Mouse (Mus musculus): ENCODE results near the gene Cbx3.

The Cbx3 gene

GRCm38 (mm10) chr6:51470311-51471178 is at the start of gene Cbx3:
Cbx3 (plus strand) TSS chr6:51470360.
- DNase-seq, result peak; percentile 64

DNA sequence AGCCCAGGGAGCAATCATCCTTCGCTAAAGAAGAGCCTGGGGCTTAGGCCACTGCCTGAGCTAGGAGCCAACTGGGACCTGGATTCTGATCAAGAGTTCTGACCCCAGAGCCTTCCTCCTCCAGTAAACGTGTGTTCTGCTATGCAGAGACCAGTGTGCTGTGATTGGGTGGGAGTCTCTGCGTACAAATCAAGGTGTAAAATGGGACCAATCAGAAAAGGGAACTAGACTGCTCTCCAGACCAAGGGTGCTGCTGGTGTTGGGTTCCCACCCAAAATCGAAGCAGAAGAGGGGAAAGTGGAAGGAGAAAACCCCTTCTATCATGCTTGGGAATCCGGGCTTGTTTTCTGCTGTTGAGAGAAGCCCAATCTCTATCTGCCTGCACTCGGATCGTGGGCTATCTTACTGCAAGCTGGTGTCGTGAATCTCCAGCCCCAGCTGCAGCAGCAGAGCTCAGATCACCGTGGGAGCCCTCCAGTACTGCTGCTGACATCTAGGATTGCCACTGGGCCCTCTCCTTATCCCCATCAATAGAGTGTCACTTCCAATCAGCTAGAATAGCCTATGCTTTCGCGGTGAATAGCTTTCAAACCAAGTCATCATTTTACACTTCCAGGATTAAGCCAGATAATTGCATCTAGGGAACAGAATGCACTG is 46.6 kb upstream of the Cbx3 start:
- no peak for DNase-seq

DNA sequence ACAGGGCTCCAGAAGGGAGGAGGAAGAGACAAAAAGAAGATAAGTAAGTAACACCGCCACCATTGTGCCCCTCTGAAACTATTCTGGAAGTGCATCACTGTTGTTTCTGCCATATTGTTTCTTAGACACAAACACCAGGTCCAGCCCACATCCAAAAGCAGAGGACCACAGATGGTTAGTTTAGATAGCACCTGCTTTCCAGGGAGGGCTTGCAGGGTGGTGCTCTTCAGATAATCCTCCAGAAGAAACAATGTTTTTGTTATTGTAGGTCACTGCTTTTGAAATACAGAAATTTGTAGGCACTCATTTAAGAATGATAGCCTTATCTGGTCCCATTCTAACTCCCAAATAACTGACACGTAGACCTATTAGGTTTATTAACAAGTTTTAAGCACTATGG is 45.6 kb upstream of the Cbx3 start:
- DNase-seq, result no peak

DNA sequence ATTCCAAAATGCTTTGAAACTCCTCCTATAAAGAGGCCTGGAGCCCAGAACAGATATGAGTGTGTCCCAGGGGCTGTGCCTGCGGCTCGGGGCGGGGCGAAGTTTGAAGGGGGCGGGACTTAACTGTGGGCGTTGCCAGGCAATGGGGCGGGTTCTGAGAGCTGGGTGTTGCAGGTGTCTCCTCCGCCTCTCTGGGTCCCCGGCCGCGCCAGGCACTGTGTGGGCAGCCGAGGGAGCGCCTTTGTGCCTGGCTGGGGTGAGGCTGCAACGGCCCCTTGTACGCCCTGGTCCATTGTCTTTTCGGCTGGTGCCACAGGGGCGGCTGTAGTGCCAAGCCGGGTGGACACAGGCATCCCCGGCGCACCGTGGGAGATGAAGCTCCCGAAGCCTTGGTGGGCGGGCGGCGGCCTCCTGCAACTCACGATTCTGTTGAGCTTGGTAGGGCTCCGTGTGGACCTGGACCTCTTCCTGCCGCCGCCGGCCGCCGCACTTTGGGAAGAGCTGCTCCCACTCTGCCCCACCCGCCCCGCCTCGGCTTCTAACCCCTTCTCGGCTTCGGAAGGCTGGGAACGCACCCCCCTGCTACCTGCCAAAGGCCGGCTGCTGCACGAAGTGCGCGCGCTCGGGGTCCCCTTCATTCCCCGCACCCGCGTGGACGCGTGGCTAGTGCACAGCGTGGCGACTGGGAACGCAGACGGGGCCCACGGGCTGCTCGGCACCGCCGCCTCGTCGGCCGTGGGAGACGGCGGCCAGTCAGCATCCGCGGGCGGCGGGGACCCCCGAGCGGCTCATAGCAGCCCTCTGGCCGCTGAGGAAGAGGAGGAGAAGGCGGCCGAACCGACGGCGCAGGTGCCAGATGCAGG is 37.4 kb upstream of the Cbx3 start, which contains the start of gene Nfe2l3:
TSS of gene Nfe2l3 (plus strand) at position 136 of the 863 bp plus-strand sequence.
- peak; percentile 28 for DNase-seq

GRCm38 (mm10) chr6:51434270-51434669 is 35.9 kb upstream of the Cbx3 start:
- DNase-seq, result no peak

GRCm38 (mm10) chr6:51437665-51438064 is 32.5 kb upstream of the Cbx3 start:
- DNase-seq, result no peak

GRCm38 (mm10) chr6:51438826-51439330 is 31.3 kb upstream of the Cbx3 start:
- DNase-seq, result no peak

GRCm38 (mm10) chr6:51442191-51442835 is 27.8 kb upstream of the Cbx3 start:
- DNase-seq, result no peak

DNA sequence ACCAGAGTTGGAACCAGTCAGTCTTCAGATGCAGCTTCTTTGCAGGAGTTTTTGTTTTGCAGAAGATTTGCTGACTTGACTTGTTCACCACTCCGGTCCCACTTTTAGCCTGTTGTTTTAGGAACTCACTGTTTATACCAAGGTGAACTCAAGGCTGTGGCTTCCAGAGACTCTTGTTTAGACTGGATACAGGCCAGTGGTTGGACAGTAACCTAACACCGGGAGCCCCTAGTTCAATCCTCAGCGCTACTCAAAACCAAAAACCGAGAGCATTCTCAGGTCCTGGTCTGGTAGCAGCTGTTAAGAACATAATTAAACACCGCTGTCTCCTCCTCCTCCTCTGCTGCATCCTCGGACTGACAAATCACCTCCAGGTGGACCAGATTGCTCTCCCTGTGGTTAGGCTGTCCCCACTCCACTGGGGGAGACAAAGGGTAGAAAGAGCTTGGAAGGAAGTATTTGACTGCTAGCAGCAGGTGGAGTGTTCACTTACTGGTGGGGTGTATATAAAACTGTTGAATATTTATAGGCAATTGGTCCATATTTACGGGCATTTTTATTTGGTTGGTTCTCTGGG is 17.1 kb upstream of the Cbx3 start:
- no peak for DNase-seq

DNA sequence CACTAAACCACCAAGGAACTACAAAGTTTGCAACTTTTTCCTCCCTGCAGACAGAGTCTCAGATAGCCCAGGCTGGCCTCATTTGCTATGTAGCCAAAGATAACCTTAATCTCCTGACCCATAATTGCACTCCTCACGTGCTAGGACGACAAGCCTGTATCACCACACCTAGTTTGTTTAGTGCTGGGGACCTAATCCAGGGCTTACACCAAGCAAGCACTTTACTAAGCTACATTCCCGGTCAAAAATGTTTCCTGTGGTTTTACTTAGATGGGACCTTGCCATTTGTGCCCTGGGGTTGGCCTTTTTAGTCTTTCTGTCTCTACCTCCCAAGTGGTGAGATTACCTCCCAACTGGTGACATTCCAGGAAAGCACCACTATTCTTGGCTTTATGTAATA is 15.2 kb upstream of the Cbx3 start:
- no peak for DNase-seq

GRCm38 (mm10) chr6:51456198-51456597 is 14.0 kb upstream of the Cbx3 start:
- no peak for DNase-seq

GRCm38 (mm10) chr6:51457283-51457682 is 12.9 kb upstream of the Cbx3 start:
- no peak for DNase-seq

- no peak for DNase-seq
Observed at GRCm38 (mm10) chr6:51457770-51458387, 12.3 kb upstream of the Cbx3 start.

DNA sequence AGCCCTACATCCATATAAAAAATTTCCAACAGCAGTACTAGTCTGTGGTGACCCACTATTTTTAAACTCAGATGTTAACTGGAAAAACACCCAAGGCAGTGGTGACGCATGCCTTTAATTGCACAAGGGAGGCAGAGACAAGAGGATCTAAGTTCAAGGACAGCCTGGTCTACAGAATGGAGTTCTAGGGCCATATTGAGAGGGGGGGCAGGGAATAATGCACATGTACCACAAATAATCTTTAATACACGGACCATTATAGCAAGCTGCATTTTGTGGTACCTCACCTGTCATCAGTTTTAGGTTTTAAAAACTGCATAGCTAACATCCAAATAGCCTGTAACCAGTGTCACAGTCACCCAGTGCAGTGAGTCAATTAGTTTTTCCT is 11.2 kb upstream of the Cbx3 start:
- no peak for DNase-seq

- no peak for DNase-seq
Observed at GRCm38 (mm10) chr6:51459313-51460020, 10.7 kb upstream of the Cbx3 start.

- no peak for DNase-seq
Observed at GRCm38 (mm10) chr6:51460021-51460360, 10.2 kb upstream of the Cbx3 start.

DNA sequence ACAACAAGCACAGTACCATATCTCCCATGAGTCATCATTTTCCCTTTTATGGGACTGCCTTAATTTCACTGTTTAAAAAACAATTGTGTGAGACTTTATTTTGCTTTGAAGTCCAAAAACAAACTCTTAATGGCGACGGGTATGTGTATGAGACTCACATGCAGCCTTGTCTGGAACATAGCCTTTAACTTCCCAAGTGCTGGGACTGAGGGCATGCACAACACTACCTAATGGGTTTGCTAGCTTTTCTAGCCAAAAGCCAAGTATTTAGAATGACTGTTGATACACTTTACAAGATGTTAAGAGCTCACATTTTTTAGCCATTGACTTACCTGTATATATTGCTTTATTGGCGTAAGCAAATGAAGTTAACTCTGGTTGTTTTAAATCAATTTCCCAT is 9.8 kb upstream of the Cbx3 start:
- no peak for DNase-seq

DNA sequence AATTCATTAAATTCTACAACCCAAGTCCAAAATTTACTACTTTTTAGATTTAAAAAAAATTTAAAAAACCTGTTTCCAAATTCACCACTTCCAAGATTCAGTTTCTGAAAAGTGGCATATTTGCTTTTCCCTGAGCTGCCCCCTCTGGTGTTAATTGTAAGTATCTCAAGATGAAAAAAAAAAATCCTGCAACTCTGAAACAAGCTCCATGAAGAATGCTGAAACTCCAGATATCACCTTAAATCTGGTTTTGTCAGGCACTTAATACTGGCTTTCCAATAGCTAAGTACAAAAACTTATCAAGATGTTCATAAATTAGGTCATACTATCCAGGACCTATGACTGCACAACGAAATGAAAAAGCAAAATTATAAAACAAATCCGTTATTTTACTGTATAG is 2.5 kb upstream of the Cbx3 start:
- no peak for DNase-seq

DNA sequence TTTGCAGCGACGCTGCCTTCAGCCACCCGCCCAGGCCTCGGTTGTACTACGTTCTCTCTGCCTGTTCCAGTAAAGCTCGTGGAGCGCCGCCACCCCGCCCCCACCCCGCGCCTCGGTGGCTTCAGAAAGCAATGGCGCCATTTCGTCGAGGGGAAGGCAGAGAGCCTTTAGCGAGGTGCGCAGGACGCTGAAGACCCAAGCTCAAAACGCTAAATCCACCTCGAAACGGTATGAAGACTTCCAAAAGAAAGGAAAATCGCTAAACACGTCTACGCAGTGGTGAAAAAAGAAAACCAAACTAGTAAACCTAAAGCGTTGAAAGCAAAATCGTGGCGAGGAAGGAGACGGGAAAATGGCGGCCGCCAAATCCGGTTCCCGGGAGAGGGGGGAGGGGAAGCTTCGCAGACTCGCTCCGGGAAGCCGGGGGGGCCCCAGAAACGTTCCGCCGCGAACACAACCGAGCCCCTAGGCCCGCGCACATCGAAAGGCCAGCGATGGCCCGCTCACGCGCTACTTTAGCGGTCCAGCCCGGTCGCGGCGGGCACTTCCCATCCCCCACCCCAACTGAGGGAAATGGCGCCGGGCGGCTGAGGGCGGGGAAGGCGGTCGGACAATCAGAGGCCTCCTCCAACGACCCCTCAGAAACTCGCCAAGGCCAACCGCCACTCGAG is 1.1 kb upstream of the Cbx3 start:
- peak; percentile 80 for DNase-seq

GRCm38 (mm10) chr6:51469715-51470310 is 347 bp upstream of the Cbx3 start, which contains the start of gene Hnrnpa2b1:
Hnrnpa2b1 (minus strand) TSS chr6:51469894.
- peak; percentile 99 for DNase-seq

Measured in kidney, adult 9 months (tissue).